Mouse (Mus musculus): ENCODE measurements around the gene Mrvi1. TPM values are rescaled to one million over a fixed set of nuclear protein-coding genes. Genes with fewer than 3 reads are reported as not detected.
A peak's percentile ranks its signal among the peaks of the same experiment; 100 is the strongest.
"Not testable (repeated sequence)": the region's sequence is repeated elsewhere in the genome, so short reads cannot be mapped to it uniquely, and the experiment has no call there.

Gene Mrvi1
- total RNA-seq, 2 experiments from 2014 or later = 1.5 to 2.3 TPM

- no peak for DNase-seq (ENCODE audit: low spot score in 2 of 2)
Observed at GRCm38 (mm10) chr7:110941701-110942530, 40.3 kb downstream of the Mrvi1 start.

- DNase-seq (ENCODE audit: low spot score in 2 of 2) = no peak
Observed at GRCm38 (mm10) chr7:110941116-110941521, 41.1 kb downstream of the Mrvi1 start.

GRCm38 (mm10) chr7:110935815-110936762 lies 46.2 kb downstream of the Mrvi1 start:
- no peak for DNase-seq (ENCODE audit: low spot score in 2 of 2)

- no peak for DNase-seq (ENCODE audit: low spot score in 2 of 2)
Observed at GRCm38 (mm10) chr7:110933999-110934398, 48.3 kb downstream of the Mrvi1 start.

DNA sequence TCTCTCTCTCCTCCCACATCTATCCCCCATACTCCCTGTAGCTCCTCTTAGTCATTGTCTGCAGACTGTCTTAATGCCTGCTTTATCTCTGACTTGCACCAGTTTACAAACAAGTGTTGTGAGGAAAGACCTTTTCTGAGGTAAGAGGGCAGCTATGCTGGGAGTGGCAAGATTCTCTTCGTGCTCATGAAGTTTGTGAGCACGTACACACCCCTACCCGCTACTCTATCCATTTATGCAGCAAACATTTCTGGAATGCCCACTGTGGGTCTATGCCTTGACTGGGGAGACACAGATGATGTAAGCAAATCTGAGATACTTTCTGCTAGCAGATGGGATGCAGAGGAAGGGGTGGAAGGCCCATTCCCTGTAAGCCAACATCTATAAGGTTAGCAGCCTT lies 48.9 kb downstream of the Mrvi1 start:
- DNase-seq (ENCODE audit: low spot score in 2 of 2) = no peak

DNA sequence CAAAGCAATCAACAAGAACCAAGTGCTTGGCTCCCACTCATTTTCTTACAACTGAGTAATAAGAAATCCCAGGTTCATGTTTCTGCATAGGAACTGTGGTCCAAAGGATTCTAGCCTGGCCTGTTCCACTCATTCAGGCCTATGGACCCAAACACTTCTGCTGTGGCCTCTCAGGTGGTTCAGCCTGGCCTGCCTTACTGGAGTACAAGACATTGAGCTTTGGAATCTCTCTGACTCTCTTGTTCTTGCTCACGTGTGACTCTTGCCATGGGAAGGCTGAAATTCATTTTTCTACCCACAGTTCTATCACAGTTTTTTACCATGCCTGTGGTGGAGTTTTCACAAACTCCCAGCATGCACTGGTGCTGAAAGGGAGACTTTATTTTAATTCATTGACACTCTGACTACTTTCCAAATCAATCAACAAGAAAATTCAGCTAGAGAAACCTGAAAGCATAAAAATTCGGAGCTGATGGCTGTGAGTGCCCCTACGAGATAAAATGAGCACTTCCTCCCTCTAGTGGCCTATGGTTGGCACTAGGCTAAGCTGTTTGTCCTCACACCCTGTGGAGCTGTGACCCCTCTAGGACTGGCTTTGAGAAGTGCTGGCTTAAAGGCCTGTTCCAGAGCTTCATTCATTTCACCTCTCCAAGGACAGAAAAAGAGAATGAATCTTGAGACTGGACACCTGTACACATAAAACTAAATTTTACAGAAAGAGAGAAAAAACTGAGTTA lies 52.0 kb downstream of the Mrvi1 start:
- peak; percentile 16 to 57 for DNase-seq (ENCODE audit: low spot score in 2 of 2)

- no peak for DNase-seq (ENCODE audit: low spot score in 2 of 2)
Observed at GRCm38 (mm10) chr7:110926562-110926961, 55.7 kb downstream of the Mrvi1 start.

DNA sequence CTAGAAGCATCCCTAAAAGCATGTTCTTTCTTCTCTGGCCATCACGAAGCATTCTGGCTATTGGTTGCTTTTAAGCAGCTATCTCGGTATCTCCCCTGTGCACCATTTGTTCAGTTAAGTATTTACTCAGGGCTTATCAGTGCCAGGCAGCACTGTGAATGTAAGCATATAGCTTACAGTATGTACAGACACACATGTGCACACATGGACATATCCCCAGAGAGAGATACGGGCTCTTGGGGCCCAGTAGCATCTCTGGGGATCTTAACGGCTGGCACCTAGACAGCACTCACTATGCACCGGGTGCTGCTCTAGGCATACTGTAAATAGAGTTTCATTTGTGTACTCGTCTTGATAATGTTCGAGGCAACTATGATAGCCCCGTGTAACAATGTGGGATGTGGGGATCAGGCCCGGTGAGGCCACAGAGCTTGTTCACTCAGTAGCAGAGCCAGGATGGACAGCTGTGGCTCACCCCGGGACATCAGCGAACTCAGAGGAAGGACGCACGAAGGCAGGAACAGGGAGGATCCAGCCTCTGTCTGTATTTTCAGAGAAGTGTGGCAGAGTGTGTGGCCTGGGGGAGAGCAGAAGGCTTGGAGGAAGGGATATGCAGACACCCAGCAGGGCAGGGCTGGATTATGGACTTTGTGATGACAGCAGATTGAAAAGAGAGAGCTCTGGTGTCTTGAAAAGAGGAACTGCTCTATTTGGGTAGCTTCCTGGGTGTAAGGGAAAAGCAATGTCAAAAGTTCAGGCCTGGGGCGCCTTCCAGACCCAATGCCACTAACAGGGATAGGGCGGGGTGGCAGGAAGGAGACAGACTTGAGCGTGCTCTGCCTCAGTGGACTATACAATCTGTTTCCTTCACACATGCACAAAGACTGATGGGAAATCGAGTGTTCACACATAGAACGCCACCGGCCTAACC lies 61.7 kb downstream of the Mrvi1 start:
- DNase-seq (ENCODE audit: low spot score in 2 of 2) = no peak

GRCm38 (mm10) chr7:110919721-110920120 lies 62.5 kb downstream of the Mrvi1 start:
- DNase-seq (ENCODE audit: low spot score in 2 of 2) = no peak

DNA sequence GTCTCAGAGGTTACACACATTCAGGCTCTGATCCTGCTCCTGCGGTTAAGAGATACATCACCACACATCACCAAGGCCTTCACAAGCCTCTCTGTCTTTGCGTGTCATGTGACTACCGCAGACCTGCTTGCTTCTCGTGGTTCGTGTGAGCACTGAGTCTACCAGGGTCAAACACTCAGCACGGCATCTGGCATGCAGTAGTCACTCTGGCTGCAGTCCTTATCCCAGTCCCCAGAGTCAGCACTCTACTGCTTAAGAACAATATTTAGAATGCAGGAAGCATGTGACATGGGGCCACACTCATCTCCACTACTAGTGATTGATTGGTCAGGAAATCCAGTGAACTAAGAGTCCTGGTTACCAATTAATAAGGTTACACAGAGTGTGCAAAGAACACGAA lies 66.3 kb downstream of the Mrvi1 start:
- DNase-seq (ENCODE audit: low spot score in 2 of 2) = no peak

- DNase-seq (ENCODE audit: low spot score in 2 of 2) = no peak
Observed at GRCm38 (mm10) chr7:110914531-110914930, 67.7 kb downstream of the Mrvi1 start.

- no peak for DNase-seq (ENCODE audit: low spot score in 2 of 2)
Observed at GRCm38 (mm10) chr7:110913754-110914153, 68.5 kb downstream of the Mrvi1 start.

DNA sequence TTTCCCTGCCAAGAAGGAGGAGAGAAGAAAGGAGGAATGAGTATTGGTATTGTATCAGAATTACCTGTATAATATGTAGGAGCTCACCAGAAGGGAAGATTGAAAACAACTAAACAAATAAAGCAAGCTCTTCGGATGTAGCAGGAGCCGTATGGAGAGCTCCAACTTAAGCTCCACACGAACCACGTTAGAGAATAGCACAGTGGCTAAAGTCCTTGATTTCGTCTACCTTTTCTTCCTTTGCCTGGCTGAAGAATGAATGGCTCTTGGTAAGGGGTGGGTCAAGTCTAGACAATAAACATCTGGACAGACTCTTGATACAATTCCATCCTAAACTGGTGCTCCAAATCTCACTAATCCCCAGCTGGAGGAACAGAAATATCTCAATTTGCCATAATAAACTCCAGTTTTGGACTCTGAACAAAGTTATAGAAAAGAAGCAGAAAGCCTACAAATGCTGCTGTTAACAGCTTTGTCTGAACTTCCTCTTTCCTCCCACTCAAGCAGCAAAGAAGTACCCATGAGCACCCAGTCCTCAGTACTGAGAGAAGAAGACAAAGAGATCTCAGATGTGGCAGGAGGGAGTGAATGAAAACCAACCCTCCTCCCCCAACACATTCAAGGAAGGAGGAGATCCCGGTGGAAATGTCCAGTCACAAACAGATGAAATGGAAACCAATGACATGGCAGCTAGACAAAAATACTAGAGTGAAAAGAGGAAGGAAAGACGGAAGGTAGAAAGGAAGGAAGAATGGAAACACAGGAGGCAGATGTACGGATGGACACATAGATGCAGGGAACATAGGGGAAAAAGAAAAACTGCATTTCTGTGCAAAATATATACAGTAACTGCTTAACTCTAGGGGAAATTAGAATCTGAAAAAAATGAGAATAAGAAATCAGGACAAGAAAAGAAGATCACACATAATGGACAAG lies 73.8 kb downstream of the Mrvi1 start:
- DNase-seq (ENCODE audit: low spot score in 2 of 2) = no peak

DNA sequence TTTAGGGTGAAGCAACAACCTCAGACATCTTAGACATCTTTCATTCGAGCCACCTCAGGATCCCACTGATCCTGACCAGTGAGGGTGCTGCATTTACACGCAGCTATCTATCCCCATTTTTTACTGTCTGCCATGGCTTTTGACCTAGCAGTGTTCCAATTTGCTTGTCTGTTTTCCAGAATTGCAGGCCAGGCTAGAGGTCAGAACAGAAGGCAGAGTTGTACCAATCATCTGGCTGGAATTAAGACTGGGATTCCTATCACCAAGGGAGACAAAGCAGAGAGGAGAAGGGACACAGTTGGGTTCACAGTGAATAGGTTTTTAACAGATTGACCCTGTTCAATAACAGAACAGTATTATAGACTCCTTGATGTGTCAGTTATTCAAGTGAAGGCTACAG lies 75.7 kb downstream of the Mrvi1 start:
- DNase-seq (ENCODE audit: low spot score in 2 of 2) = no peak

DNA sequence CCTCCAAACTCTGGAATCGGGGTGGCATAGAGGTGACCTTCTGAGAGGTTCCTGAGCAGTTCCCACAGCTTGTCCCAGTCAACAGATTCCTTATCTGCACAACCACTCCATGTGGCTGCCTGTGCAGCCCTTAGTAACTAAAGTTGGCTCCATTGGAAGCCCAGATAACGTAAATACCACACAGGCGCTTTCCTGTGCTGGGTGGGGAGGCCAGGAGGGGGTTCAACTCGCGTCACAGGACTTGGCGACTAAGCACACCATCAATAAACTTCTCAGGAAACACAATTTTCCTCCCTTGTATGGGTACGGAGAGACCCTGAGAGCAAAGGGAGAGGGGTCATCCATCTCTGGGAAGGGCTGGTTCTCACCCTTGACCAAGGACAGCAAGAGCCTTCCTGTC lies 79.0 kb downstream of the Mrvi1 start:
- no peak for DNase-seq (ENCODE audit: low spot score in 2 of 2)

DNA sequence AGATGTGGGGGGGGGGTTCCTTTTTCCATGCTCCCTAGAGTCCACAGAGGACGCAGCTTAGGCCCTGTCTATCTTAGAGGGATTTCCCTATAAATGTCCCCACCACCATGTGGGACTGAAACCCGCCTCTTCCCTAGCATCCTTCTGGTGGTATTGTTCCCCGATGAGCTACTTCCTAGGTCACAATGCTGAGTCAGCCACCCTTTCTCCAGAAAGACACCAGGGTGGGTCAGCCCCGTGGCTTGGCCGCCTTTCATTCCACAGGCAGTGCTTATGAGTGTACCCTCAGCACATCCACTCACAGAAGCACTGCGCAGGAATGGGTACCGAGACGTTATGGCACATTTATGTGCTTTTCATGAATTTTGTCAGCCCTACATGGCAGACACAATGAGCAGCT lies 85.1 kb downstream of the Mrvi1 start:
- DNase-seq (ENCODE audit: low spot score in 2 of 2) = no peak

DNA sequence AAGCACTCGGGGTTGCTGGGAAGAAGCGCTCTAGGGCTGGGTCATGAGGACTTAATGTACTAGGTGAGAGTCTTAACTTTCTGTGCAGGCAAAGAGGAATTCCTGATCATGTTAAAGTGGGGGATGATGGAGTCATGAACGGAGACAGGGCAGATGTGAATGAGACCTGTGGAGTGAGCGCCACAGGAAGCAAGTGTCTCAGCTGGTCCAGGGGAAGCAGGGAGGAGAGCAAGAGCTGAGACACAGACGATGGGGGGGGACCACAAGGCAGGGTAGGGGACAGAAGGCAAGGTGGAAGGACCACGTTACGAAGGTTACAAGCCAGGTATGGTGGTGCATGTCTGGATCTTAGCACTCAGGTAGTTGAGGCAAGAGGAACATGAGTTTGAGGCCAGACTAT lies 85.8 kb downstream of the Mrvi1 start:
- DNase-seq (ENCODE audit: low spot score in 2 of 2) = no peak

- not testable (repeated sequence) for DNase-seq (ENCODE audit: low spot score in 2 of 2)
Observed at GRCm38 (mm10) chr7:110895772-110896171, 86.5 kb downstream of the Mrvi1 start.

- DNase-seq (ENCODE audit: low spot score in 2 of 2) = no peak
Observed at GRCm38 (mm10) chr7:110894673-110895072, 87.6 kb downstream of the Mrvi1 start.

All from layer of hippocampus, postnatal 14 days (tissue).